Mouse (Mus musculus) lung, adult 2 months (tissue): ENCODE data around the gene Slc35b1.

Experiments used
- CTCF ChIP-seq: fragments of 200-500 bp; IDR thresholded peaks from 2 replicates; pipeline ENCODE4 v1.5.1; 2011; ENCODE audit warnings: mild to moderate bottlenecking, low read length, control low read depth; ENCODE audit not compliant: insufficient read depth
- POLR2A ChIP-seq: fragments of 200-500 bp; IDR thresholded peaks from 2 replicates; pipeline ENCODE4 v1.6.1; 2011; ENCODE audit warnings: low read depth, mild to moderate bottlenecking, control low read depth, low read length, borderline replicate concordance; ENCODE audit errors: extremely low read depth

GRCm38 (mm10) chr11:95389006-95389405 is 4.5 kb downstream of the Slc35b1 start:
- peak; percentile 33; the same call in 1 of the 2 replicates for TF ChIP-seq CTCF
- TF ChIP-seq POLR2A: no peak
